Mouse (Mus musculus): ENCODE results near the gene Polr3h.

DNA sequence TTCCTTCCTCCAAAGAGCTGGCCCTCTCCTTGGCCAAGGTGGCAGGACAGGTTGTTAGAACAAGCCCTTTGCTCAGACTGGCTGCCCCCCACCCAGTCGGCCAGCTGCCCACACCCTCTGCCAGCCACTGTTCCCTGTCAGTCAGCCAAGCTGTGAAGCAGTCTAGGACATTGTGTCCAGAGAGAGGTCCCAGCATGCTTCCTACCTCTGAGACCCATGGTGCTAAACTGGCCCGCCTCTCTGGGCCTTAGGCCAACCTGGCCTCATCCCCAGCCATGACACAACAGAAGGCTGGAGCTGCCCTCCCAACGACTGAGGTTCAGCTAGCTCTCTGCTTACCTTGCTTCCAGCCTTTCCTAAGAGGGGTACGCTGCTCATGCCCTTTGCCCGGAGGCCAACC is 86.4 kb downstream of the Polr3h start:
- no peak for TF ChIP-seq CTCF (IDR thresholded peaks at IDR 0.05; ENCODE audit: control insufficient read depth, insufficient read depth, insufficient read length)
- TF ChIP-seq FOSL1 (IDR thresholded peaks at IDR 0.05; ENCODE audit: insufficient read depth, low read length, poor library complexity, severe bottlenecking): no peak
- TF ChIP-seq MAX (IDR thresholded peaks at IDR 0.05): peak; percentile 21
- no peak for TF ChIP-seq CEBPB (IDR thresholded peaks at IDR 0.05; ENCODE audit: low read depth)
- no peak for TF ChIP-seq MYOD1 (IDR thresholded peaks at IDR 0.05; ENCODE audit: control insufficient read depth, insufficient read length, low read depth)
- TF ChIP-seq MYOG (IDR thresholded peaks at IDR 0.05; ENCODE audit: control insufficient read depth, extremely low read depth, insufficient read length): no peak
- no peak for TF ChIP-seq USF1 (IDR thresholded peaks at IDR 0.05; ENCODE audit: low read depth)
